Mouse (Mus musculus) megakaryocyte, embryonic 14.5 days (primary cell): ENCODE results near the gene Cbx6. TPM values are rescaled to one million over a fixed set of nuclear protein-coding genes. Genes with fewer than 3 reads are reported as not detected.
A peak's percentile ranks its signal among the peaks of the same experiment; 100 is the strongest.

Source experiments
- H3K27me3 ChIP-seq: replicated peaks from 2 replicates; pipeline ENCODE3; 2012; ENCODE audit warnings: inconsistent platforms
- H3K36me3 ChIP-seq: replicated peaks from 2 replicates; pipeline ENCODE3; 2012; ENCODE audit warnings: low read length, inconsistent platforms, mixed read lengths
- H3K4me1 ChIP-seq: 2 replicates; pipeline ENCODE4 v1.6.1; 2012; ENCODE audit warnings: inconsistent platforms
- H3K4me3 ChIP-seq: replicated peaks from 2 replicates; pipeline ENCODE3; 2012; ENCODE audit warnings: moderate library complexity, mild to moderate bottlenecking, inconsistent platforms
- H3K9me3 ChIP-seq: 2 replicates; pipeline ENCODE4 v1.6.1; 2012; ENCODE audit warnings: inconsistent platforms
- FLI1 ChIP-seq: IDR thresholded peaks from 2 replicates; pipeline ENCODE4 v1.6.1; 2012; ENCODE audit warnings: low read length, inconsistent platforms, mixed read lengths
- GATA1 ChIP-seq: IDR thresholded peaks from 3 replicates; pipeline ENCODE4 v1.6.1; 2012; ENCODE audit warnings: mixed read lengths, low read length, inconsistent platforms, borderline replicate concordance
- polyA plus RNA-seq: library from polyadenylated mRNA; stranded (reverse); fragments of >175 nt; gene quantifications from 2 replicates; pipeline ENCODE4 v1.2.3, GENCODE M21; 2012; ENCODE audit warnings: low replicate concordance; ENCODE audit not compliant: insufficient read depth

Gene Cbx6
- 17.1 and 24.0 TPM in 2 replicates for polyA plus RNA-seq

DNA sequence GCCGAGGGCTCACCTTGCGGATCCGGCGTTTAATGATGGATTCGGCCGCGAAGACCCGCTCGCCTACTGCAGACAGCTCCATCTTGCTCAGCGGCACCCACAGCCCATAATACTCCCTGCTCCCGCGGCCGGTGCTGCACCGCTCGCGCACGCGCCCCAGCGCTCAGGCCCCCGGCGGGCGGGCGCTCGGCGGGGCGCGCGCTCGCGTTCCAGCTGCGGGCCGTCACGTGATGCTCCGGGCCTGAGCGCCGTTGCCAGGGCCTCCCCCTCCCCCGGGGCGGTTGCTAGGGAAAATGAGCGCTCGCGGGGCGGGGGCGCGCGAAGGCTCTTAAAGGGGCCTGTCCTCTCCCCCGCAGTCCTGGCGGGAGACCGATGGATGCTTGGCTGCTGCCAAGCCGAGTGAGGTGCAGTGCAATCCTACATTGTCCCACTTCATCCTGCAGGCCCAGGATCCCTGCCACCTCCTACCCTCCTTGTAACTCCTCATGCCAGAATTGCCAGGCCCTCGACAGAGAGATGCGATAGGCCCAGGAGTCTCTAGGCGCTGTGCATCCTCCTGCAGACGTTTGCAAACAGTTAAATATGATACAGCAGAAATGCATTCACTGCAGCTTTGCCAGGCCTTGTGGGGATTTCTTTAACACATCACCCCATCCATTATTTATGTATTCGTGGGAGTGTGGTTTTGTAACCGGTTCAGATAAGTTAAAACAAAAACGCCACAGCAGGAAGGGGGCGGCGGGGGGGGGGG lies at the start of gene Cbx6, which contains the start of gene Npcd:
Gene Cbx6 (minus strand): TSS at position 559 of the 751 bp plus-strand sequence.
Gene Npcd (minus strand): TSS at position 108 of the 751 bp plus-strand sequence.
- Histone ChIP-seq H3K4me3 (peak within 1 kb of the TSS; percentile 96), H3K27me3 (peaks cover 41% of the 10 kb centered on the region), H3K4me1 (peaks cover 39% of the 10 kb centered on the region), H3K36me3 (peaks cover 11% of the 10 kb centered on the region), H3K9me3 (no peaks in the 10 kb centered on the region)
- TF ChIP-seq GATA1 (no peak), FLI1 (no peak)

DNA sequence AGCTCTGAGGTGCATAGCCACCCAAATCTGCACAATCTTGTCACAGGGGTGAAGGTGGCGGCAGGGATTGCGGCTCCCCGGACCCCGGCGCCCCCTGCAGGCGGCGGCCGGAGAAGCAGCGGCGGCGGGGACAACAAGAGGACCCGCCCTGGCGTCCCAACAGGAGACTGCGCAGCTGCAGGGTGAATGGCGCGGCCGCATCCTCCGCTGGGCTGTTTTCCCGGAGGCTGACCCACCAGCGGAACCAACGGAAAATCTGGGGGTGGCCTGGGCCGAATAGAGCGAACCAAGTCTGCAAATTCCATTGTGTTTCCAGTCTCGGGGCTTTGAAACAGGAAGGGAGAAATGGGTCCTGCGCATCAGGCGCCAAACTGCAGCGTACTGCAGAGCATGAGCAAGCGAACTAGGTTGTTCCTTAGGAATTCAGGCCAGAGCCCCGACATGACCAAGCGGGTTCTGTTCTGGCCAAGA lies 48.9 kb upstream of the Cbx6 start:
- H3K4me1 ChIP-seq, result peaks cover 20% of the 10 kb centered on the region
- no peaks in the 10 kb centered on the region for H3K9me3 ChIP-seq
- H3K4me3 ChIP-seq, result peak overlapping the region; percentile 90
- peaks cover 22% of the 10 kb centered on the region for H3K27me3 ChIP-seq
- TF ChIP-seq FLI1 (no peak), GATA1 (no peak)
- no peaks in the 10 kb centered on the region for H3K36me3 ChIP-seq

DNA sequence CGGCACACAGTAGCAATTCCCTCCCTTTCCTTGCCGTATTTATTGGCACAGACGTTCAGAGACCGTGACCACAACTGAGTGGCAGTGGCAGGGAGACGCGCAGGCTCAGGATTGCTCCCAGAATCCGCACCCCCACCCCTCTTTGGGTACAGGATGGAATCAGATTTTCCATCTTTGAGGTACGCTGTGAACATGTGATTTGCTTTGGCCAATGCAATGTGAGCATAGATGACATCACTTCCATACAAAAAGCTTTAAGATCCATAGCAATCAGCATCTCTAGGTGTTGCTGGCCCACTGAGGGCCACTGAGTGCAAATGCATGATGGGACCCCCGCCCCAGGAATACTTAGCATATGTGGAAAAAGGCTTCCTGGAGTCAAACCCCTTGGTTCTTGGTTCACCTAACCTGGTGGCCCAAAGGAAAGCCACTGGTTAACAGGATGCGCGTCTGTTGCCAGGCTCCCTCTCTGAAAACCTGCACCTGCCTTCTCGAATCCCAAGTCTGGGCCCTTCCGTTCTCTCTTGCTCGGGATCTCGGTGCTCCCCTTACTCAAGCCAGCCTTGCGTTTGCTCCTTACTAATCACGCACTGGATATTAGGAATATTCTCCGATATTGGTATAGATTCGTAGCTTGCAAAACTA lies 48.3 kb upstream of the Cbx6 start:
- H3K4me3 ChIP-seq, result peak overlapping the region; percentile 90
- no peaks in the 10 kb centered on the region for H3K36me3 ChIP-seq
- no peak for TF ChIP-seq FLI1
- TF ChIP-seq GATA1, result no peak
- peaks cover 22% of the 10 kb centered on the region for H3K27me3 ChIP-seq
- H3K4me1 ChIP-seq, result peaks cover 20% of the 10 kb centered on the region
- H3K9me3 ChIP-seq, result no peaks in the 10 kb centered on the region

DNA sequence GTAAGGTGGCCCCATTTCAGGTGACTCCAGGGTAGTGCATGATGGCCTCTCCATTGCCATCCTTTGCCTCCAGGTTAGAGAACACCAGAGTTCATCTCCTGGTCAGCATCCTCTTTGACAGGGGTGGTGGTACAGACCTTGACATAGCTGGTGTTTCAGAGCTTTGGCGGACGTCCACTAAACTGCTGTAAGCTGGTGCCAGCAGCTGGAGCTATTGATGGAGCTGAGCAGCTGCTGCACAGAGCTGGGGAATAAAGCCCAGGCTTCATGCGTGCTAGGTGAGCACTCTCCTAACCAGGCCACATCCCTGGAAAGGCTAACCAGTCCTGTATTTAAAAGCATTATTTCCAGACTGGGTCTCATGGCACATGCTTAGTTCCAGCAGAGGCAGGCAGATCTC lies 46.0 kb upstream of the Cbx6 start:
- H3K27me3 ChIP-seq, result peaks cover 23% of the 10 kb centered on the region
- H3K4me1 ChIP-seq, result peaks cover 20% of the 10 kb centered on the region
- TF ChIP-seq GATA1, result no peak
- TF ChIP-seq FLI1, result no peak
- H3K4me3 ChIP-seq, result no peak overlapping the region
- H3K36me3 ChIP-seq, result no peaks in the 10 kb centered on the region
- H3K9me3 ChIP-seq, result no peaks in the 10 kb centered on the region

DNA sequence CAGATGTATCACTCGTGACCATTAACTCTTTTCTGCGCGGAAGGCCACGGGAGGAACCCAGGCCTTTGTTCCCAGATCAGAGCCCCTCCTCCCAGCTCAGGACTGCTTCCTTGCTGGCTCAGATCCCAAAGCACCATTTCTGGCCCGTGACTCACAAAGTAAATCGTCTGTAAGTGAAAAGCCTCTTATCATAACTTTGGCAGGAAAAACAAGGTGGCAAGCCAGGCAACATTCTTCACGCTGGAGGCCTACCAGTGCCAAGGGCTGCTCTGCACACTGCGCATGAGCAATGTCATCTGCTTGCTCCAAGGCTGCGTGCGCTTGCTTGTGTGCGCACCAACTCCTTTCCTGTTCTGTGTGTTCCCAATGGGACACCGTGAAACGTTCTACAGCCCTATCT lies 44.8 kb upstream of the Cbx6 start:
- Histone ChIP-seq H3K4me3 (no peak overlapping the region), H3K9me3 (no peaks in the 10 kb centered on the region), H3K4me1 (peaks cover 26% of the 10 kb centered on the region), H3K36me3 (no peaks in the 10 kb centered on the region), H3K27me3 (peaks cover 27% of the 10 kb centered on the region)
- TF ChIP-seq GATA1, result no peak
- TF ChIP-seq FLI1, result no peak

DNA sequence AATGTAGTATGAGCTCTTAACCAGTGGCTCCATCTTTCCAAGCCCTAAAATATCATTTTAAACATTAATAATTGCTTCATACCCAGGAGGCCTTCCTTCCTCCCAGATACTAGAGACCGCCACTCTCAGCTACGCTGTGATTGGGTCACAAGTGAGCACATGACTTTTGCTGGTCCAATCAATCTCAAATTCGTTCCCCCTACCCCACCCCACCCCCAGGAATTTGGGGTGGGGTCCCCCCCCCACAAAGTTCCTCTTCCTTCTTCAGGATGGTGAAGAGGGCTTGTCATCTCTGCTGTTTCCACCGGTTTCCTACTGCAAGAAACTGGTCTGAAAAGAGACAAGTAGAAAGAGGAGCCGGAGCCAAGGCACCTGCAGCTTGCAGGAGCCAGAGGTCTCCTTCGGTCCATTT lies 44.2 kb upstream of the Cbx6 start:
- H3K27me3 ChIP-seq, result peaks cover 27% of the 10 kb centered on the region
- TF ChIP-seq GATA1, result no peak
- TF ChIP-seq FLI1, result no peak

DNA sequence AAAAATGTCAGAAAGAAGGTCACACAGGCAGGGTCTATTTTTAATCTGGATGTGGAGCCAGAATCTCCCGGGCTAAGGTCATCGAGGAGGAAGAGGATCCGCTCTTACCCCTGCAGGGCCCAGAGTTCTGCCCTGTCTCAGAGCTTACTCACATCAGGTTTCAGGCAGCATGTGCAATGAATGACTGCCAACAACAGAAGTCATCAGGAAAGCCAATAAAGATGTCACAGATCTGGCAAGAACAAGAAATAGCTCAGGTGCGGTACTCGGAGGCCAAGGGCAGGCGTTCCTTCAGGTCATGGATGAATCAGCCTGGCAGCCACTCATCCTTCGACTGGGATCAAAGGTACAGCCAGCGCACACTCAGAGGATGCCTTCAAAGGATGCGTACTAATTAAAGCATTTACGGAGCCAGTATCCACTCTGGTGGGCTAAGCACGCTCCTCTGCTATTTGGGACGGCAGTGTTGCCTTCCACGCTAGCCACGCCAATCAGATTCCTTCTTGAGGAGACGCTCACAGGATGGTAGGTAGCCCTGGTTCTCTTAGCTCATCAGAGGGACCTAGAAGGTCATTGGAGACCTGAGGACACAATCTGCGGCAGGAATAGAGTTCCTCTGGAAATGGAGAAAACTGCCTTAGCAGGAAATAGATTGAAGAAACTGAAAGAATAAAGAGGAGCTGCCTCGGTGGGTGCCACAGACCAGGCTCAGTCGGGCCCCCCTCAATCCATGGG lies 40.9 kb upstream of the Cbx6 start:
- TF ChIP-seq FLI1 (no peak), GATA1 (no peak)
- Histone ChIP-seq H3K27me3 (peaks cover 16% of the 10 kb centered on the region), H3K36me3 (no peaks in the 10 kb centered on the region), H3K4me3 (no peak overlapping the region), H3K9me3 (no peaks in the 10 kb centered on the region), H3K4me1 (peaks cover 28% of the 10 kb centered on the region)

More for the DNA sequence above, 44.2 kb upstream of the Cbx6 start:
- Histone ChIP-seq H3K4me1 (peaks cover 31% of the 10 kb centered on the region), H3K9me3 (no peaks in the 10 kb centered on the region), H3K36me3 (no peaks in the 10 kb centered on the region), H3K4me3 (no peak overlapping the region)

DNA sequence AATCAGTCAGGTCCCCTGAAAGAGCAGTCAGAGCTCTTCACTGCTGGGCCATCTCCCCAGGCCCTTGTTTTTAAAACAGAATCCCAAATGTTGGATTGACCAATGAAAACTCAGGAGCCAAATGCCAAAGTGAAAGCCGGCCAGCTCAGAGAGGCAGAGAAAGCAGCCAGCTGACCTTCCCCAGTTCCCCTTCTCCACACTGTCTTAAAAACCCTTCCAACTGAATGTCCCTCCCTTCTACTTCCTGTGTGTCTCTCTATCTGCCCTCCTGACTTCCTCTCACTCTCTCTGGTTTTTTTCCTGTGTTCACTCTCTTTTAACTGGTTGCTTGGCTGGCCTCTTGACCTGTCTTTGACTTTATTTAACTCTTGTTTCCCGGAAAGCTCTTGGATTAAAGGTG lies 39.5 kb upstream of the Cbx6 start:
- no peaks in the 10 kb centered on the region for H3K9me3 ChIP-seq
- H3K4me1 ChIP-seq, result peaks cover 21% of the 10 kb centered on the region
- no peaks in the 10 kb centered on the region for H3K36me3 ChIP-seq
- TF ChIP-seq FLI1, result no peak
- no peak for TF ChIP-seq GATA1
- H3K27me3 ChIP-seq, result peaks cover 10% of the 10 kb centered on the region
- no peak overlapping the region for H3K4me3 ChIP-seq

DNA sequence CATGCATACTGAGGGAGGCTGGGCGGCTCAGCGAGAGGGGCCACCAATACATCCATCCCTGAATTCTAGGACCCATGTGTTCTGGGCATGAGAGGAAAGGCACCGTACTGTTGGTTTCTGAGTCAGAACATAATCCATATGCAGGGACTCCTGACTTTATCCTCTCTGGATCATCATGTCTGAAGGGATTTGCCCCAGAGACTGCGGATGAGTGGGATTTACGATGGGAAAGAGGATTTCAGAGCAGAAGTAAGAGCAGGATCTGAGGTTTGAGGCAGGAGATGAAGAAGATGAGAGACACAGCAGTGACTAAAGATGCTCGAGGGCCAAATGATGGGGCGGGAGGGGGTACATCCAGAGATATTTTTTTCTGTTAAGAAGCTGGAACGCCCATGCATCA lies 39.1 kb upstream of the Cbx6 start:
- TF ChIP-seq GATA1 (no peak), FLI1 (no peak)
- H3K4me1 ChIP-seq, result peaks cover 17% of the 10 kb centered on the region
- H3K9me3 ChIP-seq, result no peaks in the 10 kb centered on the region
- H3K27me3 ChIP-seq, result peaks cover 10% of the 10 kb centered on the region
- H3K36me3 ChIP-seq, result no peaks in the 10 kb centered on the region
- H3K4me3 ChIP-seq, result no peak overlapping the region
